Mouse (Mus musculus) myocyte (in vitro differentiated cells): ENCODE measurements around the gene Eif2ak1. TPM values are rescaled to one million over a fixed set of nuclear protein-coding genes. Genes with fewer than 3 reads are reported as not detected.

Experiments used
- polyA plus RNA-seq: library from polyadenylated mRNA; unstranded; fragments of >200 nt; fragmentation: generic; extraction: Trizol; gene quantifications from one replicate; pipeline ENCODE4 v1.2.1, GENCODE M21; 2012; ENCODE audit warnings: missing spikeins

The Eif2ak1 gene
- polyA plus RNA-seq, 1 experiment: 17.0 TPM

Other genes with a start within 250 kb of the Eif2ak1 start
- gene Cyth3, start 195.3 kb upstream of the Eif2ak1 start, polyA plus RNA-seq: 18.5 TPM
- 4.1 TPM for gene Usp42, start 85.5 kb upstream of the Eif2ak1 start, polyA plus RNA-seq
- 0.25 TPM for gene Ankrd61, start 79.9 kb downstream of the Eif2ak1 start, polyA plus RNA-seq
- 109 TPM for gene Aimp2, start 92.1 kb downstream of the Eif2ak1 start, polyA plus RNA-seq
- gene Pms2, start 92.2 kb downstream of the Eif2ak1 start, polyA plus RNA-seq: 2.5 TPM
- 0.08 TPM for gene Gm42421, start 110.4 kb downstream of the Eif2ak1 start, polyA plus RNA-seq
- gene Rsph10b, start 115.2 kb downstream of the Eif2ak1 start, polyA plus RNA-seq: not detected
- 31.0 TPM for gene Ccz1, start 197.1 kb downstream of the Eif2ak1 start, polyA plus RNA-seq
- gene Ocm, start 208.9 kb downstream of the Eif2ak1 start, polyA plus RNA-seq: not detected